Mouse (Mus musculus): ENCODE data around the gene Vmn1r9. TPM values are rescaled to one million over a fixed set of nuclear protein-coding genes. Genes with fewer than 3 reads are reported as not detected.
"Not testable (repeated sequence)": the region's sequence is repeated elsewhere in the genome, so short reads cannot be mapped to it uniquely, and the experiment has no call there.

The Vmn1r9 gene
- not detected in 2 replicates for polyA plus RNA-seq (2014; fragmentation: Nextera tagmentation; extraction: Ambion mirVana)

- no peak for ATAC-seq (replicated peaks; ENCODE audit: insufficient number of reproducible peaks, low FRiP score, low TSS enrichment)
- Histone ChIP-seq H3K4me3 (ENCODE audit: low read depth, low read length) (no peak within 1 kb of the TSS), H3K36me3 (ENCODE audit: control insufficient read depth, insufficient read depth, low read length) (no peaks in the 10 kb centered on the region), H3K27ac (ENCODE audit: low read depth, low read length) (no peak within 1 kb of the TSS), H3K4me1 (ENCODE audit: control insufficient read depth, insufficient read depth, low read length) (no peaks in the 10 kb centered on the region), H3K4me2 (no peak within 1 kb of the TSS), H3K9ac (ENCODE audit: low read depth, low read length) (no peak within 1 kb of the TSS), H3K9me3 (replicated peaks; ENCODE audit: control insufficient read depth, low read length) (no peaks in the 10 kb centered on the region), H3K27me3 (ENCODE audit: control insufficient read depth, insufficient read depth, low read length) (no peaks in the 10 kb centered on the region)
- WGBS (ENCODE audit: insufficient replicate concordance), result 69% methylated on average over 2 of the region's 2 CpGs
Observed at GRCm38 (mm10) chr6:57066487-57066886, at the start of gene Vmn1r9. Gene Vmn1r9, plus strand, starts transcription at chr6:57066787.

GRCm38 (mm10) chr6:57025224-57025623 lies 41.4 kb upstream of the Vmn1r9 start, which contains the start of gene Vmn1r7:
Gene Vmn1r7, minus strand, starts transcription at chr6:57025324.
- WGBS (ENCODE audit: insufficient replicate concordance), result 71% methylated on average over 2 of the region's 2 CpGs
- H3K9ac ChIP-seq (ENCODE audit: low read depth, low read length); H3K9me3 ChIP-seq (replicated peaks; ENCODE audit: control insufficient read depth, low read length); H3K36me3 ChIP-seq (ENCODE audit: control insufficient read depth, insufficient read depth, low read length); H3K27ac ChIP-seq (ENCODE audit: low read depth, low read length); H3K4me2 ChIP-seq; H3K27me3 ChIP-seq (ENCODE audit: control insufficient read depth, insufficient read depth, low read length); H3K4me3 ChIP-seq (ENCODE audit: low read depth, low read length); H3K4me1 ChIP-seq (ENCODE audit: control insufficient read depth, insufficient read depth, low read length); ATAC-seq (replicated peaks; ENCODE audit: insufficient number of reproducible peaks, low FRiP score, low TSS enrichment): not testable (repeated sequence)

GRCm38 (mm10) chr6:57031984-57032383 lies 34.6 kb upstream of the Vmn1r9 start, which contains the start of gene Vmn1r8:
Gene Vmn1r8, plus strand, starts transcription at chr6:57032284.
- Histone ChIP-seq H3K27me3 (ENCODE audit: control insufficient read depth, insufficient read depth, low read length) (no peaks in the 10 kb centered on the region), H3K36me3 (ENCODE audit: control insufficient read depth, insufficient read depth, low read length) (no peaks in the 10 kb centered on the region), H3K4me1 (ENCODE audit: control insufficient read depth, insufficient read depth, low read length) (no peaks in the 10 kb centered on the region), H3K9me3 (replicated peaks; ENCODE audit: control insufficient read depth, low read length) (no peaks in the 10 kb centered on the region), H3K9ac (ENCODE audit: low read depth, low read length) (no peak within 1 kb of the TSS), H3K27ac (ENCODE audit: low read depth, low read length) (no peak within 1 kb of the TSS), H3K4me3 (ENCODE audit: low read depth, low read length) (no peak within 1 kb of the TSS), H3K4me2 (no peak within 1 kb of the TSS)
- no peak for ATAC-seq (replicated peaks; ENCODE audit: insufficient number of reproducible peaks, low FRiP score, low TSS enrichment)

- no peaks in the 10 kb centered on the region for H3K36me3 ChIP-seq (ENCODE audit: control insufficient read depth, insufficient read depth, low read length)
- WGBS (ENCODE audit: insufficient replicate concordance), result 68% methylated on average over 2 of the region's 2 CpGs
Observed at GRCm38 (mm10) chr6:57034674-57035073, 31.9 kb upstream of the Vmn1r9 start.

GRCm38 (mm10) chr6:57063730-57064129 lies 2.9 kb upstream of the Vmn1r9 start:
- no peaks in the 10 kb centered on the region for H3K4me1 ChIP-seq (ENCODE audit: control insufficient read depth, insufficient read depth, low read length)

More at GRCm38 (mm10) chr6:57034674-57035073, 31.9 kb upstream of the Vmn1r9 start:
- no peak for ATAC-seq (replicated peaks; ENCODE audit: insufficient number of reproducible peaks, low FRiP score, low TSS enrichment)
- H3K4me2 ChIP-seq, result no peak overlapping the region
- H3K27ac ChIP-seq (ENCODE audit: low read depth, low read length), result no peak overlapping the region
- no peaks in the 10 kb centered on the region for H3K9me3 ChIP-seq (replicated peaks; ENCODE audit: control insufficient read depth, low read length)
- no peak overlapping the region for H3K9ac ChIP-seq (ENCODE audit: low read depth, low read length)
- H3K4me1 ChIP-seq (ENCODE audit: control insufficient read depth, insufficient read depth, low read length), result no peaks in the 10 kb centered on the region
- no peaks in the 10 kb centered on the region for H3K27me3 ChIP-seq (ENCODE audit: control insufficient read depth, insufficient read depth, low read length)
- H3K4me3 ChIP-seq (ENCODE audit: low read depth, low read length), result no peak overlapping the region

GRCm38 (mm10) chr6:57106358-57106757 lies 39.8 kb downstream of the Vmn1r9 start:
- H3K36me3 ChIP-seq (ENCODE audit: control insufficient read depth, insufficient read depth, low read length), result no peaks in the 10 kb centered on the region
- 49% methylated on average over 1 of the region's 1 CpGs for WGBS (ENCODE audit: insufficient replicate concordance)
- ATAC-seq (replicated peaks; ENCODE audit: insufficient number of reproducible peaks, low FRiP score, low TSS enrichment), result no peak
- no peaks in the 10 kb centered on the region for H3K27me3 ChIP-seq (ENCODE audit: control insufficient read depth, insufficient read depth, low read length)
- no peak overlapping the region for H3K27ac ChIP-seq (ENCODE audit: low read depth, low read length)
- H3K4me3 ChIP-seq (ENCODE audit: low read depth, low read length), result no peak overlapping the region
- no peak overlapping the region for H3K9ac ChIP-seq (ENCODE audit: low read depth, low read length)
- H3K4me1 ChIP-seq (ENCODE audit: control insufficient read depth, insufficient read depth, low read length), result no peaks in the 10 kb centered on the region
- H3K4me2 ChIP-seq, result no peak overlapping the region
- no peaks in the 10 kb centered on the region for H3K9me3 ChIP-seq (replicated peaks; ENCODE audit: control insufficient read depth, low read length)

More at GRCm38 (mm10) chr6:57063730-57064129, 2.9 kb upstream of the Vmn1r9 start:
- H3K36me3 ChIP-seq (ENCODE audit: control insufficient read depth, insufficient read depth, low read length), result no peaks in the 10 kb centered on the region
- H3K27me3 ChIP-seq (ENCODE audit: control insufficient read depth, insufficient read depth, low read length), result no peaks in the 10 kb centered on the region
- no peak overlapping the region for H3K9ac ChIP-seq (ENCODE audit: low read depth, low read length)
- ATAC-seq (replicated peaks; ENCODE audit: insufficient number of reproducible peaks, low FRiP score, low TSS enrichment), result no peak
- no peak overlapping the region for H3K4me2 ChIP-seq
- no peak overlapping the region for H3K4me3 ChIP-seq (ENCODE audit: low read depth, low read length)
- H3K9me3 ChIP-seq (replicated peaks; ENCODE audit: control insufficient read depth, low read length), result no peaks in the 10 kb centered on the region
- no peak overlapping the region for H3K27ac ChIP-seq (ENCODE audit: low read depth, low read length)

- H3K4me3 ChIP-seq (ENCODE audit: low read depth, low read length), result no peak within 1 kb of the TSS
- H3K27me3 ChIP-seq (ENCODE audit: control insufficient read depth, insufficient read depth, low read length), result no peaks in the 10 kb centered on the region
- H3K4me2 ChIP-seq, result no peak within 1 kb of the TSS
- ATAC-seq (replicated peaks; ENCODE audit: insufficient number of reproducible peaks, low FRiP score, low TSS enrichment), result no peak
- no peak within 1 kb of the TSS for H3K27ac ChIP-seq (ENCODE audit: low read depth, low read length)
- no peaks in the 10 kb centered on the region for H3K9me3 ChIP-seq (replicated peaks; ENCODE audit: control insufficient read depth, low read length)
- WGBS (ENCODE audit: insufficient replicate concordance), result 77% methylated on average over 3 of the region's 3 CpGs
- no peaks in the 10 kb centered on the region for H3K36me3 ChIP-seq (ENCODE audit: control insufficient read depth, insufficient read depth, low read length)
- no peaks in the 10 kb centered on the region for H3K4me1 ChIP-seq (ENCODE audit: control insufficient read depth, insufficient read depth, low read length)
- no peak within 1 kb of the TSS for H3K9ac ChIP-seq (ENCODE audit: low read depth, low read length)
Observed at GRCm38 (mm10) chr6:57109154-57109553, 42.6 kb downstream of the Vmn1r9 start, which contains the start of gene Vmn1r10. Gene Vmn1r10, plus strand, starts transcription at chr6:57109454.

Other genes starting within 250 kb of the Vmn1r9 start
- gene Fkbp9, start 234.7 kb upstream of the Vmn1r9 start, polyA plus RNA-seq (2014; fragmentation: Nextera tagmentation; extraction: Ambion mirVana), result 114 and 142 TPM in 2 replicates
- gene Nt5c3, start 142.9 kb upstream of the Vmn1r9 start, polyA plus RNA-seq (2014; fragmentation: Nextera tagmentation; extraction: Ambion mirVana), result 79.1 and 82.5 TPM in 2 replicates
- 0.20 and 0.21 TPM in 2 replicates for gene Vmn1r4, start 142.8 kb upstream of the Vmn1r9 start, polyA plus RNA-seq (2014; fragmentation: Nextera tagmentation; extraction: Ambion mirVana)
- not detected in 2 replicates for gene Vmn1r5, start 96.5 kb upstream of the Vmn1r9 start, polyA plus RNA-seq (2014; fragmentation: Nextera tagmentation; extraction: Ambion mirVana)
- not detected in 2 replicates for gene Vmn1r6, start 69.5 kb upstream of the Vmn1r9 start, polyA plus RNA-seq (2014; fragmentation: Nextera tagmentation; extraction: Ambion mirVana)
- gene Vmn1r7, start 41.5 kb upstream of the Vmn1r9 start, polyA plus RNA-seq (2014; fragmentation: Nextera tagmentation; extraction: Ambion mirVana), result not detected in 2 replicates
- not detected in 2 replicates for gene Vmn1r8, start 34.5 kb upstream of the Vmn1r9 start, polyA plus RNA-seq (2014; fragmentation: Nextera tagmentation; extraction: Ambion mirVana)
- not detected in 2 replicates for gene Vmn1r10, start 42.7 kb downstream of the Vmn1r9 start, polyA plus RNA-seq (2014; fragmentation: Nextera tagmentation; extraction: Ambion mirVana)
- not detected in 2 replicates for gene Vmn1r11, start 66.7 kb downstream of the Vmn1r9 start, polyA plus RNA-seq (2014; fragmentation: Nextera tagmentation; extraction: Ambion mirVana)
- not detected in 2 replicates for gene Vmn1r12, start 90.1 kb downstream of the Vmn1r9 start, polyA plus RNA-seq (2014; fragmentation: Nextera tagmentation; extraction: Ambion mirVana)
- not detected in 2 replicates for gene Vmn1r13, start 136.5 kb downstream of the Vmn1r9 start, polyA plus RNA-seq (2014; fragmentation: Nextera tagmentation; extraction: Ambion mirVana)
- gene Vmn1r14, start 164.9 kb downstream of the Vmn1r9 start, polyA plus RNA-seq (2014; fragmentation: Nextera tagmentation; extraction: Ambion mirVana), result not detected in 2 replicates
- not detected in 2 replicates for gene Vmn1r15, start 191.2 kb downstream of the Vmn1r9 start, polyA plus RNA-seq (2014; fragmentation: Nextera tagmentation; extraction: Ambion mirVana)